Mouse (Mus musculus) brain, embryonic 14.5 days (tissue): ENCODE data around the gene Mdga1.

Experiments
- CTCF ChIP-seq: fragments of 200-500 bp; IDR thresholded peaks from 2 replicates; pipeline ENCODE4 v1.5.1; 2012; ENCODE audit warnings: inconsistent platforms, mild to moderate bottlenecking, moderate library complexity, borderline replicate concordance; ENCODE audit not compliant: insufficient read depth, insufficient read length; ENCODE audit errors: extremely low read depth
- POLR2A ChIP-seq: fragments of 200-500 bp; IDR thresholded peaks from 2 replicates; pipeline ENCODE4 v1.6.1; 2012; ENCODE audit warnings: mild to moderate bottlenecking, inconsistent platforms, borderline replicate concordance; ENCODE audit not compliant: poor library complexity, insufficient read depth, insufficient read length, severe bottlenecking; ENCODE audit errors: extremely low read depth

DNA sequence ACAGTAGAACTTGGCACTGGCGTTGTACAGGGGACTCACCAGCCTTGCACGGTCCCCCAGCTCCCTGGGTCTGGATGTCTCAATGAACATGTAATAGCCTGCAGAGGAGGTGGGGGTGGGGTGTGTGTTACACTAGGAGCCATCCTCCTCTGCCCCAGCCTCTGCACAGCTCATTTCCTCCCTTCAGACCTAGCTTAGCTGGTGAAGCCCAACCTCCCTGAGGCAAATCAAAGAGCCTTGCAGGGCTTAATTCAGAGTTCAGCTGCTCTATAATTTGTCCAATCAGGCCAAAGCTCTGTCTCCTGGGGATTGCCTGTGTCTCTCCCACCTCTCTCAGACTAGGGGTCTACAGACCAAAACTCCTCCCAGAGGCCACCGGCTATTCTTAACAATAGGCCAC lies 131.9 kb downstream of the Mdga1 start:
- TF ChIP-seq CTCF: no peak
- TF ChIP-seq POLR2A: no peak
